Mouse (Mus musculus): ENCODE data around the gene 1700016H13Rik.

The 1700016H13Rik gene

DNA sequence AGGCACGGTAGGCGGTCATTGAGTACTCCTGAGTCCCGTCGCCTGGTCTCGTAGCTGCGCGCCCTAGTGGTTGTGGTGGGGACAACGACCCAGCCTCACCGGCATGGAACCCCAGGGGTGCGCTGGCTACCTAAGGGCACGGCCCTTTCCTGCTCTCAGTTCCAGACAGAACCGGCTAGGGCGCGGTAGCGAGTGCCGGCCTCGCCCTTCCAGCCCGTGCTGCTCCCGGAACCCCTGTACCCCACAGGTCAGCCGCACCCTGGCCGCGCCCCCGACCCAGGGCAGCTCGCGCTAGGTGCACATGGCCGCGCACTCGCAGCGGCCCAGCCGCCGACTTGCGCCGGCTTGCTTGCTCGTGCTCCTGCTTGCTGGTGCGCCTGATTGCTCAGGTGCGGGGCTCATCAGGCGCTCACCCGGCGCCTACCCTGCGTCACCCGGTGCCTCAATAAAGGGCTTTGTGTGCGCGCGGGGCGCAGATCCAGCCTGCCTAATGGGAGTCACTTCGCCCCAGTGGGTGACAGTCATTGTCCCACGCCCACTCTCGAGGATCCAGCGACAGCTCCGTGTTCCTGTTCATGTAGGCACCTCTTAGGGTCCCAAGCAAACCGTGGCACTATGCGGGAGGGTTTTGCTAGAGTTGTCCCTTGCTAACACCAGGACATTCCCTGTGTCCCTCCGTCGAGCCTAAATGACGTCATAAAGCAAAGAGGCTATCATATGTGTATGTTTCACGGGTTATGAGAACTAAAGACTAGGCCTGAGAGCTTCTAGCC, at the start of gene 1700016H13Rik:
Gene 1700016H13Rik, minus strand, starts transcription at position 665 of the 773 bp plus-strand sequence.
- no peak for DNase-seq (ENCODE audit: low read depth)

DNA sequence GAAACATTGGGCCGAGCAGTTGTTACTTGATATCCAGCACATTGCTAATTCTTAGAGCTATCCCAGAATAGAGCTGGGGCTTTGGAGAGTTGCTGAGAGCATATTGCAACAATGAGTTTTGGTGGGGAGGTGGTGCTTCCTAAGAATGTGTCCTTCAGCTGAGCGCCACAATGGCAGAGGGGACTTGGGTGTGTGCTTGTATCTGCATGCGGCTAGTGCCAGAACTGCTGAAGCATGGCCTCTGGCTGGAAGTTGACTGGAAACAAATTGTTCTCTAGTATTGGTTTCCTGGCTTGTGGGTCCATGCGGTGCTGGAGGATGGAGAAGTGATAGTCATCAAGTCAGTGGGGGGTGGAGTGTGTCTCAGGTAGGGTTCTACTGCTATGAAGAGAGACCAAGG, 49.5 kb upstream of the 1700016H13Rik start:
- DNase-seq (ENCODE audit: low read depth): no peak

DNA sequence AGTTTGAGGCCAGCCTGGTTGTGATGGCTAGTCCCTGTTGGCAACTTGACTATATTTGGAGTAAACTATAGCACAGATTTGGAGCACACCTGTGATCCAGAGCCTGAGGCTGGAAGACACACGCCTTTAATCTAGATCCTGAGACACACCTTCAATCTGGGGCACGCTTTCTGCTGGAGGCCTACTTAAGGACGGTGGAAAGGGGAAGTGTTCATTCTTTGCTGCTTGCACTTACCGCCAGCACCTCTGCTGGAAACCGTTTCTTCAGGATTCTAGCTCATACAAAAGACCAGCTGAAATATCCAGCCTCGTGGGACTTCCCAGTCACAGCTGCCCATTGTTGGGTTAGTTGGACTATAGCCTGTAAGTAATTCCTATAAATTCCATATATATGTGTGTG, 46.7 kb upstream of the 1700016H13Rik start:
- no peak for DNase-seq (ENCODE audit: low read depth)

DNA sequence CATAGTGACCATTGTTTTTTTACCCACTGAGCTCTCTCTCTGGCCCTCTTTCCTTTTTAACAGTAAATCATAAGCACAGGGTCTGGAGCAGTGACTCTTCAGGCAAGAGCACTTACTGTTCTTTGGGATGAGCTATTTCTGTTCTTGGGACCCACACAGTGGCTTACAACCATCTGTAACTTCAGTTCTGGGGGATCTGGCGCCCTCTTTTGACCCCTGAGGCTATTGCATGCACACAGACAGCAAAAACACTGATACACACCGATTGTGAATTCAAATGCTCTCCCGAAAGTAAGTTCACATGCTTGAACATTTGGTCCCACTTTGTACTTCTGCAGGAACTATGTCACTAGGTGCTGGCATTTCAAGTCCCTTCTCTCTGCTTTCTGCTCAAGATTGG, 45.7 kb upstream of the 1700016H13Rik start:
- no peak for DNase-seq (ENCODE audit: low read depth)

DNA sequence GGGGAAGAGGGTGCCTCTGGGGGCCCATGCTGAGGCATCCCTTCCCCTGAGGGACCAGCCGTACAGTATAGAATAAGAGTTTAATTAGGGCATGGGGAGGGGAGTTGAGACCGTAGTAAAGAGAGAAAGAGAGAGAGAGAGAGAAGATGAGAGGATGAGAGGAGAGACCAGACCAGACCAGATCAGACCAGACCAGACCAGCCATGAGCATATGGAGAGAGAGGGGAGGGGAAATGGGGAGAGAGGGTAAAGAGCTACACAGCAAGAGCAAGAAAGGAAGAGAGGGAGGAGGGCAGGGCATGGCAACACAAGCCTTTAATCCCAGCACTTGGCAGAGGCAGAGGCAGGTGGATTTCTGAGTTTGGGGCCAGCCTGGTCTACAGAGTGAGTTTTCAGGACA, 44.9 kb upstream of the 1700016H13Rik start:
- DNase-seq (ENCODE audit: low read depth): no peak

DNA sequence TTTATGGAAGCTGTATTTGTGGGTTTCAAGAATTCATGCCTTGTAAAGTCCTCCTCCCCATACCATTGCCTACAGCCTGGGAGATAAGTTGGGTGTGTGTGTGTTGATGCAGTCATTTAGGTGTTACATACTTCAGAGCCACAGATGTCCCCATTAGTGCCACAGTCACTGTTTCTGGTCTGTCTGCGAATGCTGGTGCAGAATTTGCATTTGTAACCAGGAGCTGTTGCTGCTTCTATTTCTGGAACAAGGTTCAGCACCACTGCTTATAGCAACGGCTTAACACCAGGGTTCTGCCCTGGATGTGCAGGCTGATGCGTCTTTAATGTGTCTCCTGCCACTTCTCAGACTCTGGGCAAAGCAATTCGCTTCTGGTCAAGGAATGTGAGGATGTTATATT, 43.7 kb upstream of the 1700016H13Rik start:
- no peak for DNase-seq (ENCODE audit: low read depth)

DNA sequence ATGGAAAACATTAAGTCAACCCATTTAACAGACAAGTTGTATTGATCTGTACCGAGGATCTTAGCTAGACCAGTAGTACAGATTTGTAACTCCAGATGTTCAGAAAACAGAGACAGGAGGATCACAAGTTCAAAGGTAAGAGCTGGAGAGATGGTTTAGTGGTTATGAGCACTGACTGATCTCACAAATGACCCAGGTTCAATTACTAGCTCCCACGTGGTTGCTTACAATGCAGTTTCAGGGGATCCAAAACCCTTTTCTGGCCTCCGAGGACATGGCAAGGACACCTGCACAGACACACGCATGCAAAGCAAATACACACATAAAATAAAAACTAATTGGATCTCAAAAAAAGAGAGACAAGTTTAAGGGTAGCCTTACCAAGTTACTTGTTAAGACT, 42.8 kb upstream of the 1700016H13Rik start:
- no peak for DNase-seq (ENCODE audit: low read depth)

DNA sequence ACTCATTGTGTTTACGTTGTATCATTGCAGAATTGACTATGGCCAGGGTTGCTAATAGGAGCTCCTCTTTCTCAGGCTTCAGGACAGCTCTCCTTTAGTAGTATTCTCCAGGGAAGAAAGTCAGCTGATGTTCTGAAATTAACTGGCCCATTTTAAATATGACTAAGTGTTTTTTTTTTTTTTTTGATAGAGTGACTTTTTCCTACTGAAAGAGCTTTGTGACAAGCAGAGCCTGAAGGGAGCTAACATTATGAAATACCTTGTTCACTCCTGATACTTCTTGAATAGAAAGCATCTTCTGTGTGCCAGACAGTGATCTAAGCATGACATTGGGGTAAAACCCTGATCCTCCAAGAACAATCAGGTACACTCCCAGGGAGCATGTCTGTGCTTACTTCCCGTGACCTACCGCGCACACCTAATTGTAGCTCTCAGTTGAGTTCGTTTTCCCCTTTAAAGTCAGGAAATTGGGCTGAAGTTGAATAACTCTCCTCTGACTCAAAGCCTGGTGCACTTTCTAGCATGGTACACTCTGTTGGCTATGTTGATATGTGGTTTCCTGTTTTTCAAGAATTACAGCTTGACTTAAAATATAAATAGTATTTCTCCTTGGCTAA, 42.2 kb upstream of the 1700016H13Rik start:
- DNase-seq (ENCODE audit: low read depth): peak; percentile 41

DNA sequence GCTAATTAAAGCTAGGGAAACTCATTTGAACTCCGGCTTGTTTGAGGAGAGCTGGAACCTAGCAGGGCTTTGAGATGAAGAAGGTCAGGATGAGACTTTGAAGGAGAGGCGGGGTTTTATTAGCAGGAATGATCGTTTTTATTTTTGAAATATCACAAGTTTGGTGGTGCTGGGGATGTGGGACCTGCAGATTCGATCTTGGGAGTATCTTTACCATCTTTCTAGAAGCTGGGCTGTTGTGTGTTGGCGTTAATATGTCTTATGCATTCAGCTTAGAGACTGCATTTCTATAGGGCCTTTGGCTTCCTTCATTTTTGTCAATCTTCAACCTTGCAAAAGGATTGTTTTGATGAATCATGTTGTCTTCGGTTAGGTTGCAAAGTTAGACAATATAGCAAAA, 38.3 kb upstream of the 1700016H13Rik start:
- no peak for DNase-seq (ENCODE audit: low read depth)

DNA sequence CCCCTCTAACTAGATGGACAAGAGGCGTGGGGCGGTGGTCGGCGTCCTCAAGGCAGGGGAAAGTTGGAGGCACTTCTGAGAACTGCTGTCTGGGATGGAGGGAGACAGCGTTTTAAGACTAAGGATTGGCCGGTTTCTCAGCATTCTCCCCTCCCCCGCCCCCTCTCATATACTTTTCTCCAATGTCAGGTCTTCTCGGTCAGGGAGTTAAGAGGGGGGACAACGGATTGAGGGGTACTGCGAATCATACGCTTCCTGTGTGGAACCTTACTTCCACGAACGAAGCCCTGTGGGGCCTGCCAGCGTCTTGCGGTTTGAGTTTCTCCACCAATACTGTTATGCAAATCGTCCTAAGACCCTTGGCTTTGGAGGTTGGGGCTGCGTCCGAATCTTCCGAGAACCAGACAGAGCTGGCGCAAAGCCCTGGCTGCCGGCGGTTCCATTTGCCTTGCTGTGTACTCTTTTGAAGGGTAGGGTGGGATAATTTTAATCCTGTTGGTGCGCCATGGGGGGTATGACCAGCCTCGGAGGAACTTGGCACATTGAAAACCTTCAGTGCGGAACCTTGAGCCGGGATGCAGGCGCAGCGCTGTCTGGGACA, 37.3 kb upstream of the 1700016H13Rik start:
- peak; percentile 67 for DNase-seq (ENCODE audit: low read depth)

DNA sequence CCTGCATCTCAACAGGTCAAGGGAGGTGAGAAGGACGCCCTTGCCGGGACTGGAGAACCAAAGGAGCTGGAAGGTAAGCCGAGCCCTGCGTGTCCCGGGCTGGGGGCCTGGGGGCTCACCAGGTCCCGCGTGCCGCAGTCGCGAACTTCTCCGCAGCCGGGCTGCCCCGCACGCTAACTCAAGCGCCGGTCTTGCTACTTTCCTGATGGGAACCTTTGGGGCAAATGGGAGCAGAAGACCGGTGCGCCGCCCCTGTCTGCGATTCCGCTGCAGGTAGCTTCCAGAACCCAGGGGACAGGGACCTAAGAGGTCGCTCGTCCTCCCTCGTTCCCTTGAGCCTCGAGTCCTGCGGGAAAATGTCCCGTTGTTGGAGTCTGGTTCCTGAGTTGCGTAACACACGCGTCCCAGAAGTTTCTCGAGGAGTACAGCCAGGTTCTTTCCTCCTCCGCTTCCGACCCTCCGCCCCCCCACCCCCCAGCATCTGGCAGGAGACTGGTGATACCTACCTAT, 36.8 kb upstream of the 1700016H13Rik start:
- DNase-seq (ENCODE audit: low read depth): peak; percentile 63

DNA sequence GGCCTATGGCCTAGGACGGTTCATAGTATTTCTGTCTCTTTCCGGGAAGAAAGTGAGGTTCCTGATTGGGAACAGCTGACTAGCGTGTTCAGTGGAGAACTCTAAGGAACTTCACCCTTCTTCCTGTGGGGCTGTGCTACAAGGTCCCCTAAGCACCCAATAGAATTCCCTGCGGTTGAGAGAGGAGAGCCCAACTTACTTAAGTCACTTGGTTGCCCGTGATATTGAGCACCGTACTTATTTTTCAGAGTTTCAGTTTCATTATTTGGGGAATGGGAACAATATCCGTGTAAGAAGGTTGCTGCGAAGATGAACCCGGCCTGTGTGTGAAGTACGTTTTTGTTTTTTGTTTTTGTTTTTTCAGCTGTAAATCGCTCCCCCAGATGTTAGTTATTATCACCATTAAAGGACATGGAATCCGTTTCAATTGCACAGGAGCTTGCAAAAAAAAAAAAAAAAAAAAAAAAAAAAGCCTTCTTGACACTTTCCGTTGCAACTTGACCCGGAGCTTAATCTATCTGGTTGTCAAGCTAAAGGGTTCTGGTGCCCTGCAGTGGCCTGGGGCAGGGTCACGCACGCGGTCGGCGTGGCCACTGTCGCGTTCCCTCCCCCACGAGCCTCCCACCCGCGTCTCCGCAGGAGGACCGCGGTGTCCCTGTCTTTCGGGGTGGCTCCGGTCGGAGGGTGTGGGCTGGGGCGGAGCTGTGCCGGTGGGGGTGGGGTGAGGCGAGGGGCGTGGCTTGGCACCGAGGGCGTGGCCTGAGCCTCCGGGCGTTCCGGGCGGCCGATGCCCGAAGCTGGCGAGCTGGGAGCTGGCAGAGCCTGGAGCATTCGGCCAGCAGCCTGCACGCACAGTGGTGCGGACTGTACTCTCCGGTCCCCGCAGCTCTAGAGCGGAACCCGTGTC, 36.1 kb upstream of the 1700016H13Rik start, which contains the start of gene Aff1:
Gene Aff1, plus strand, starts transcription at position 751 of the 907 bp plus-strand sequence.
- peak; percentile 94 for DNase-seq (ENCODE audit: low read depth)

DNA sequence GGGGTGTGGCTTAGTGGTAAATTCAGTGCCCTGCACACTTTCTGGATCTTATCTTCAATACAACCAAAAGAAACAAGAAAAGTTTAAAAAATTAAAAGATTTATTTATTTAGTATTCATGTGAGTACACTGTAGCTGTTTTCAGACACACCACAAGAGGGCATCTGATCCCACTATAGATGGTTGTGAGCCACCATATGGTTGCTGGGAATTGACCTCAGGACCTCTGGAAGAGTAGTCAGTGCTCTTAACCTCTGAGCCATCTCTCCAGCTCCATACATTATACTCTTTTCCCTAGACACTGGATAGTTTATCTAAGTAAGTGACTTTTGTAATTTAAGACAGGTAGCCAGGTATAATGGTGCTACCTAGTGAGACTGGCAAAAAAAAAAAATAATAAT, 35.4 kb upstream of the 1700016H13Rik start:
- DNase-seq (ENCODE audit: low read depth): peak; percentile 44

DNA sequence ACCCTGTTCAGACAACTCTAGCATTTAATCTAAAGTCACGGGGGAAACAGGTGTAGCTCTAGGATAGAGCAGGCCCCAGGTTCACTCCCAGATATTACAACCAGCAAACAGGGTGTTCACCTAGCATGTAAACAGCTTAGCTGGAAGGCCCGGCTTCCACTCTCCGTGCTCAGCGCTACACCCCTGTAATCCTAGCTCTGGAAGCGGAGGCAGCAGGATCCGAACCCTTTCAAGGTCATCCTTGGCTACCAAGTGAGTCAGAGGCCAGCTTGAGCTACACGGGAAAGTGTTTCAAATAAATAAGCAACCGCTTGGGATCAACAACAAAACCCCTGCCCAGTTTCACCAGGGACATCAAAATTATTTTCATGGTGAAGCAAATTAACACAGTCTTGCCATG, 34.4 kb upstream of the 1700016H13Rik start:
- DNase-seq (ENCODE audit: low read depth): no peak

DNA sequence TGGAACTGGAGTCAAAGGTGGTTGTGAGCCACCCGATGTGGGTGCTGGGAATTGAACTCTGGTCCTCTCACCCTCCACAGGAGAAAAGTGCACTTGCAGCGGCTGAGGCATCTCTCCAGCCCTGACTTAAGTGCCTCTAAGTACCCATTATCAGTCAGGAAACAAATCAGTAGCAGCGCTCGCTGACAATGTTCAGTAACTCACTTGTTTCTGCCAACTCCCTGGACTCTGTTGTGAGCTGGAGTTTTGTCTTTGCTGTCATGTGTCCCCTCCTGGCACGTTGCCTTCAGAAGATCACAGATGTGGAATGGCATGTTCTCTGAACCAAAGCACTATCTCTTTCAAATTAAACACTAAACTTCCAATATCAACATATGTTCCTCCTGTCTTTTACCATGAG, 33.8 kb upstream of the 1700016H13Rik start:
- DNase-seq (ENCODE audit: low read depth): no peak

DNA sequence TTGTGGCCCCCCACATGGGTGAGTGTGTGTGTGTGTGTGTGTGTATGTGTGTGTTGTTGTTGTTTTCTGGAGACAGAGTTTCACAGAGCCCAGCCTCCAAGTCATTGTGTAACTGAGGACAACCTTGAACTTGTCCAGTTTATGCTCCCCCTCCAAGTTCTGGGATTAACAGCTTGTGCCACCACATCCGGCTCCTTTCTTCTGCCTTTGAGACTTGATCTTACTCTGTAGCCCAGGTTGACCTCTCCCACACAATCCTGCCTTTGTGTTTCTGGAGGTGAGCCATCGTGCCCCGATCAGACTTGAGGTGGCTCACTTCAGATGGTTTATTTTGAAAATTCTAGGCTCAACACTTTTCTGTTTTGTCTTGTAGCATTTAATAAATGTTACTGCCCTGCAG, 26.0 kb upstream of the 1700016H13Rik start:
- no peak for DNase-seq (ENCODE audit: low read depth)

DNA sequence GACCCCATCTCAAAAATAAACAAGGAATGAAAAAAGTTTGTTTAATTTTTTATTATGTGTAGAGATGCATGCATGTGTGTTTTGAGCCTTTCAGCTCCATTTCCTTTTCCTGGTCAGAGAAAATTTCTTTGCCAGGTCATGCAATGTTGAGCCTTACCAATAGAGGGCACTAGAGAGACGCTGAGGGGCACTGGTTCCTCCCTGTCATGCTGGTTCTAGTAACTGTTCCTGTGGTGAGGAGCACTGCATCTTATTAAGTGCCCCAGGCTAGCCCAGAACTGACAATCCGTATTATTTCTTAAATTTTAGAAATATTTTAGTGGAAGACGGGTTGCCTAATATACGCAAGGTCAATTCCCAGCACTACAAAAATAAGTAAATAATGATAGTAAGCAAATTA, 24.6 kb upstream of the 1700016H13Rik start:
- DNase-seq (ENCODE audit: low read depth): peak; percentile 89

DNA sequence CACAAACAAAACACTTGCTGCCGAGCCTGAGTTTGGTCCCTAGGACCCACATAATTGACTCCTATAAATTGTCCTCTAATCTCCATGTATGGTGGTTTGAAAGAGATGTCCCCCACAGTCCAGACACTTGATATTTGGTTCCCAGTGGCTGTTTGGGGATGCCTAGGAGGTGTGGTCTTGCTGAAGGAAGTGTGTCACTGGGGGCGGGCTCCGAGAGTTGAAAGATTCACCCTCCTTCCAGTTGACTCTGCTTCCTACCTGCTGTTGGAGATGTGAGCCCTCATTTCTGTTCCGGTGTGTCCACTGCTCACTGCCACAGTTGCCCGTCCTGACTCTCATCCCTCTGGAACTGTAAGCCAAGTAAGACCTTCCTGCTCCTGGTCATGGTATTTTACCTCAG, 23.2 kb upstream of the 1700016H13Rik start:
- no peak for DNase-seq (ENCODE audit: low read depth)

DNA sequence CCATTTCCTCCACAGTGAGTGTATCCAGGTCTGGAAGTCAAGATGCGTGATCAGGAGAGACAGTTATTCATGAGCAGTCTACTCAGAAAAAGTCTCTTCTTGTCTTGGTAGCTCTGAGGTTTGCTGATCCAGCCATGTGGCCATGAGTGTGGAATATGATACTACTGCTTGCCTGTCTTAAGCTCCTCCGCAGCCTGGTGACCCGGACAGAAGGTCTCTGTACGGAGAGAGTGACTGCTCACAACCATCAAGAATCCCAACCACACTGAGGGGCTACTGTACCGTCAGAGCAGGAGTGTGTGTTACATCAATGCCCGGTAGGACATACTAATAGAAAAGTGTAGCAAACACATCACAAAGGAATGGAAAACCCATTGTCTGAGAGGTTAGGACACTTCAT, 22.1 kb upstream of the 1700016H13Rik start:
- no peak for DNase-seq (ENCODE audit: low read depth)

DNA sequence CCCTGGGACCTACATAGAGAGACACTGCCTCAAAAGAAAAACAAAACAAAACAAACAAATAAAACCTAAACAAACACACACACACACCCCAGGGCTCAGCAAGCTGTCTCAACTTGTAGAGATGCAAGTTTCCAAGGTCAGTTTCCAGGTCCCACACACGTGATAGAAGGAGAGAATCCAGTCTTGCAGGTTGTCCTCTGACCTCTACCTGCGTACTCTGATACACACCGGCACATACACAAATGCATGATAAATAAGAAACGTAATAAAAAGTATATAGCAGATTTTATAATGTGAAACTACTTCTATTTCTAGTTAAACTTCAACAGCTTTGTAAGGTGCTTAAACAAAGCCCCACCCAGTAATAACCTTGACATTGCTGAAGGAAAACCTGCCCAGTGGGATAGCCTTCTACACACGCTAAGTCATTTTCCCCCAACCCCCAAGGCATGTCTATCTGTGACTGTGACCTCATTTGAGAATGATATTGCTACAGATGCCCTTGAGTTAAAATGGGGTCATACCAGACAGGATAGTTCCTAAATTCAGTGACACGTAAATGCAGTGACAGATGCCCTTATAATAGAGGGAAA, 20.6 kb upstream of the 1700016H13Rik start:
- no peak for DNase-seq (ENCODE audit: low read depth)

DNA sequence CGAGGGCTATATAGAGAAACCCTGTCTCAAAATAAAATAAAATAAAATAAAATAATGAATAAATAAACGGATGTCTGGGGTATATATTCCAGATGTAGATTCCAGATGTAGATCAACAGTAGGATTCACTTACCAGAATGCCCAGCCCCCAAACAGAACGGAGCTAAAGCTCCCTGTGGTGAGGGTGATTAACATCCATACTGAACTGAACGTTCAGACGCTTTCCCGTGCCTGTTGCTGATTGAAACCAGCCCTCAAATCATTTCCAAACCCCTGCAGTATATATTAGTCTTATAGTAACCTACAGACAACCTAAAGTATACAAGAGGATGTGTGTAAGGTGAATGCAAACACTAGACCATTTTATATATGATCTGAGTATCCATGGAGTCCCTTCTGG, 18.7 kb upstream of the 1700016H13Rik start:
- peak; percentile 20 for DNase-seq (ENCODE audit: low read depth)

DNA sequence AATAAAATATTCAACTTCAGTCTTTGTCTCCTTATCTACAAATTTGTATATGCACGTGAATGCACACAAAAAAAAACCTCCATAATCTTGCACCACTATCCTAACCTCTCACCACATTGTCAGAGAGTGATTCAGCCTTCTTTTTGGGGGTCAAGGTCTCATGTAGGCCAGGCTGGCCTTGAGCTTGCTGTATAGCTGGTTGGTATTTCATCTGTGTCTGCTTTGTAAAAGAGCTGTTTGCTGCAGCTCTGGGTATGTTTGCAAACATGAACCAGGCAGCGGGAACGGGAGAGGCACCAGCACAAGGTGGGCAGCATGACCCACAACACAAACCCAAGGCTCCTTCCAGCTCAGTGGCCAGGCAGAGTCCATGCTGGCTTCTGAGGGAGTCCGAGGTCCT, 17.8 kb upstream of the 1700016H13Rik start:
- no peak for DNase-seq (ENCODE audit: low read depth)
